Mouse (Mus musculus): Measurements from ENCODE around the gene Dph2.
A peak's percentile ranks its signal among the peaks of the same experiment; 100 is the strongest.

GRCm38 (mm10) chr4:117858794-117859193 lies 33.0 kb downstream of the Dph2 start:
- peak; percentile 65 for TF ChIP-seq CTCF (IDR thresholded peaks at IDR 0.05; ENCODE audit: low read depth)
- no peak for TF ChIP-seq EP300 (IDR thresholded peaks at IDR 0.05; ENCODE audit: low read depth)
